Mouse (Mus musculus) olfactory bulb, adult 2 months (tissue): ENCODE results near the gene Zmynd8.

Experiments
- CTCF ChIP-seq: fragments of 200-500 bp; IDR thresholded peaks from 2 replicates; pipeline ENCODE4 v1.5.1; 2012; ENCODE audit warnings: low read depth, mild to moderate bottlenecking, low read length, moderate library complexity; ENCODE audit not compliant: insufficient read depth
- POLR2A ChIP-seq: fragments of 200-500 bp; IDR thresholded peaks from 2 replicates; pipeline ENCODE4 v1.6.1; 2012; ENCODE audit warnings: mild to moderate bottlenecking, low read depth, low read length, moderate library complexity; ENCODE audit not compliant: insufficient read depth

DNA sequence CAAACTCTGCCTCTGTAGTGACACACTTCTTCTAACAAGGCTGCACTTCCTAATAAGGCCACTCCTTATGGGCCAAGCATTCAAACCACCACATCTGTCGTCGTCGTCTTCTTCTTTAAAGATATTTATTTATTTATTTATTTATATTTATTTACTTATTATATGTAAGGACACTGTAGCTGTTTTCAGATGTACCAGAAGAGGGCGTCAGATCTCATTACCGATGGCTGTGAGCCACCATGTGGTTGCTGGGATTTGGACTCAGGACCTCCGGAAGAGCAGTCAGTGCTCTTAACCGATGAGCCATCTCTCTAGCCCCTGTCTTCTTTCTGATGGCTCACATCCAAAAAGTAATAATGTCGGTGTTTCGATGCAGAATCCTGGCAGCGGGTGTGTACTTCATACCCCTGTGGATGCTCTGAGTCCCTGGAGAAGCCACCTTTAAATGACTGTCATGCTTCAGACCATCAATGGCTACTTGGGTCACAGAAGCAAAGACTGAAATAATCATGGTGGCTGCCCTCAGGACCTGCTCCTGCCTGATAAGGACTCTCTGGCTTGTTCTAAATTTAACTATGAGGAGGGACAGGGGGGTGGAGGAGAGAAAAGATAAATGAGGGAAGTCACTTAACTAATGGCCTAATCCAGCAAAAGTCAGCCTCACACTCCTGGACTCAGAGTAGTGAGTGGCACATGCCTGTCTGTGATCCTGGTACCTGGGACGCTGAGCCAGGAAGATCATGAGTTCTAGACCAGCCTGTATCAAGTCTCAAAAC lies 45.9 kb upstream of the Zmynd8 start:
- TF ChIP-seq CTCF: no peak
- no peak for TF ChIP-seq POLR2A
